Mouse (Mus musculus) CH12.LX (cell line): ENCODE data around the gene Prkab1. TPM values are rescaled to one million over a fixed set of nuclear protein-coding genes. Genes with fewer than 3 reads are reported as not detected.

Experiments
- DNase-seq: peaks from one replicate; pipeline ENCODE4 v3.0.0-alpha.2; 2013; ENCODE audit errors: extremely low read depth
- H3K27ac ChIP-seq: 2 replicates; pipeline ENCODE4 v1.5.1; 2012; ENCODE audit warnings: low read depth, mild to moderate bottlenecking, control low read depth, moderate library complexity; ENCODE audit not compliant: insufficient read depth
- H3K27me3 ChIP-seq: replicated peaks from 2 replicates; pipeline ENCODE3; 2012; ENCODE audit warnings: inconsistent platforms
- H3K36me3 ChIP-seq, 2 experiments: replicated peaks in 1 of 2; 2 replicates each; pipeline versions ENCODE3 to v1.6.1; 2012; ENCODE audit warnings: inconsistent platforms in 1 of 2, low read length in 1 of 2, mild to moderate bottlenecking in 1 of 2, mixed read lengths in 1 of 2, moderate library complexity in 1 of 2; ENCODE audit not compliant: control insufficient read depth in 1 of 2, insufficient read depth in 1 of 2
- H3K4me1 ChIP-seq, 2 experiments: 2 replicates each; pipeline ENCODE4 v1.6.1; 2012; ENCODE audit warnings: inconsistent platforms in 1 of 2, moderate library complexity in 1 of 2; ENCODE audit not compliant: insufficient read depth in 2 of 2, control insufficient read depth in 1 of 2
- H3K4me2 ChIP-seq: 2 replicates; pipeline ENCODE4 v1.6.1; 2012; ENCODE audit warnings: low read depth, mild to moderate bottlenecking, control low read depth; ENCODE audit not compliant: poor library complexity, insufficient read depth, severe bottlenecking
- H3K4me3 ChIP-seq, 3 experiments: fragments of 150-350 bp in 1 of 3; sonication (generic) in 1 of 3; replicated peaks in 1 of 3; 2 replicates each; pipeline versions ENCODE3 to v1.5.1; 2011 to 2012; ENCODE audit warnings: low read depth in 2 of 3, low read length in 2 of 3, mild to moderate bottlenecking in 2 of 3, moderate library complexity in 2 of 3, control low read depth in 1 of 3, improper control_type of control experiment in 1 of 3, inconsistent platforms in 1 of 3, mixed read lengths in 1 of 3; ENCODE audit not compliant: poor library complexity in 1 of 3
- H3K79me2 ChIP-seq: replicated peaks from 2 replicates; pipeline ENCODE4 v1.6.1; 2012; ENCODE audit warnings: mild to moderate bottlenecking, moderate library complexity; ENCODE audit not compliant: control insufficient read depth, poor library complexity, insufficient read depth, severe bottlenecking; ENCODE audit errors: extremely low read depth
- H3K9ac ChIP-seq: 2 replicates; pipeline ENCODE4 v1.6.1; 2012; ENCODE audit warnings: low read depth, mild to moderate bottlenecking, control low read depth, moderate library complexity; ENCODE audit not compliant: insufficient read depth
- H3K9me3 ChIP-seq: replicated peaks from 2 replicates; pipeline ENCODE3; 2012; ENCODE audit warnings: low read length, inconsistent platforms, mixed read lengths
- E2F4 ChIP-seq: IDR thresholded peaks from 2 replicates; pipeline ENCODE4 v1.6.1; 2011; ENCODE audit warnings: low read depth, low read length, improper control_type of control experiment; ENCODE audit not compliant: insufficient replicate concordance
- GABPA ChIP-seq: IDR thresholded peaks from 2 replicates; pipeline ENCODE4 v1.6.1; 2012; ENCODE audit warnings: low read depth, low read length, improper control_type of control experiment, inconsistent platforms; ENCODE audit not compliant: insufficient replicate concordance
- HCFC1 ChIP-seq: IDR thresholded peaks from 2 replicates; pipeline ENCODE4 v1.6.1; 2012; ENCODE audit warnings: low read depth, mild to moderate bottlenecking, inconsistent platforms, low read length, improper control_type of control experiment
- NELFE ChIP-seq: IDR thresholded peaks from 2 replicates; pipeline ENCODE4 v1.6.1; 2011; ENCODE audit warnings: low read depth, low read length, improper control_type of control experiment
- NRF1 ChIP-seq: IDR thresholded peaks from 2 replicates; pipeline ENCODE4 v1.6.1; 2014; ENCODE audit warnings: low read depth, mild to moderate bottlenecking, inconsistent platforms, low read length, improper control_type of control experiment, moderate library complexity
- POLR2A ChIP-seq: IDR thresholded peaks from 2 replicates; pipeline ENCODE4 v1.6.1; 2011; ENCODE audit warnings: low read depth, mild to moderate bottlenecking, improper control_type of control experiment, low read length
- POLR2AphosphoS2 ChIP-seq: IDR thresholded peaks from 2 replicates; pipeline ENCODE4 v1.6.1; 2011; ENCODE audit warnings: low read depth, low read length, improper control_type of control experiment
- SIN3A ChIP-seq: IDR thresholded peaks from 2 replicates; pipeline ENCODE4 v1.6.1; 2012; ENCODE audit warnings: low read length, improper control_type of control experiment, inconsistent platforms
- TBP ChIP-seq: conservative IDR thresholded peaks from 2 replicates; pipeline ENCODE4 v1.6.1; 2011; ENCODE audit warnings: low read depth, low read length, improper control_type of control experiment
- TCF12 ChIP-seq: IDR thresholded peaks from 2 replicates; pipeline ENCODE4 v1.6.1; 2014; ENCODE audit warnings: low read depth, mild to moderate bottlenecking, inconsistent platforms, low read length, improper control_type of control experiment
- ZKSCAN1 ChIP-seq: IDR thresholded peaks from 2 replicates; pipeline ENCODE4 v1.6.1; 2012; ENCODE audit warnings: low read depth, inconsistent platforms, low read length, improper control_type of control experiment, borderline replicate concordance
- ZMIZ1 ChIP-seq: IDR thresholded peaks from 2 replicates; pipeline ENCODE4 v1.6.1; 2012; ENCODE audit warnings: low read depth, mild to moderate bottlenecking, inconsistent platforms, low read length, improper control_type of control experiment
- dilution Hi-C: fragments of 300-500 bp; cut with MboI; formaldehyde crosslinking; loops from 2 replicates; pipeline ENCODE4 v1.14.3; 2020; ENCODE audit warnings: low sequenced_read_pairs; ENCODE audit not compliant: extremely low pct_unique_long_range_greater_than_20kb, extremely low pct_ligation_motif_present
- in situ Hi-C: fragments of 300-500 bp; cut with MboI; formaldehyde crosslinking; loops from 3 replicates; pipeline ENCODE4 v1.14.3; 2019; ENCODE audit warnings: low sequenced_read_pairs, low pct_ligation_motif_present, low pct_unique_long_range_greater_than_20kb, mixed read lengths
- polyA plus RNA-seq: library from polyadenylated mRNA; unstranded; fragments of >175 nt; gene quantifications from 2 replicates; pipeline ENCODE4 v1.2.1, GENCODE M21; 2012; ENCODE audit warnings: low read depth; ENCODE audit not compliant: insufficient read length
- total RNA-seq, 2 experiments: library from RNA; depleted of rRNA; stranded (reverse); fragments of 300-350 nt in 1 of 2; fragments of >200 nt in 1 of 2; gene quantifications; 2 replicates each; pipeline ENCODE4 v1.2.3; 2012 to 2014

Prkab1 gene
- total and polyA plus RNA-seq, 3 experiments: 20.1 to 26.8 (median 24.1) TPM

DNA sequence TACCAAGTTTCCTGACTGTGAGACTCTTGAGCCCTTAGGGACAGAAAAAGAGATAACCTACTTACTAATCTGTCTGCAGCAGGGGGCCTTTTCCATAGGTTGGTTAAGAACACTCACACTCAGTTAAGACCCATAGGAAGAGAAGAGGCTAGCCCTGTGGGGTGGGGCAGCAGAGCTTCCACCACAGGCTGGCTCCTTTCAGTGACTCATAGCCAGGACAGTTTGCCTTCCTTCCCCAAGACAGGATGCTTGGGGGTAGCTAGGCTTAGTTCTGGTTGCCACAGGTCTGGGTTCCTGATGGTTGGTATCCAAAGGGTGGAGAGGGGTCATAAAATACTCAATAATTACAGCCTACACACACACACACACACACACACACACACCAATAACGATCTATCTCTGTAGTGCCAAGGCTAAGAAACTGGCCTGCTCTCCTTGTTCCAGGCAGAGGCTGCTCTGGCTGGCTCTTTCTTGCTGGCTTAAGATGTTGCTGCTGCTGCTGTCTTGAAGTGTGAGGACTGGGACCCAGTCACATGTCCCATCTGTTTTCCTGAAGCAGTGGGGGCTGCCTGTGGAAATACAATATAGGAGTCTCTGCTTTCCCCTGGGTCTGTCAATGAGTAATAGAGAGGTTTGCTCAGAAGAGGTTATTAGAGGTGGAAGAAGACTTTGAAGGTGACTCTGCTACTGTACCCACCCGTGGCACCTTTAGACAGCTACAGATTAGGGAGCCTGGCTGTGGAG lies 14.3 kb downstream of the Prkab1 start:
- Histone ChIP-seq H3K4me1 (peaks cover 13 to 40% of the 10 kb centered on the region in 2 experiments; a peak in 3 of 4 replicates), H3K4me3 (no peak overlapping the region), H3K27ac (0 out of 2 replicates have a peak overlapping the region, but pooled peaks have one; percentile 25), H3K9ac (no peak overlapping the region), H3K36me3 (peaks cover 36 to 50% of the 10 kb centered on the region in 2 experiments), H3K79me2 (no peaks in the 10 kb centered on the region), H3K4me2 (no peak overlapping the region), H3K9me3 (no peaks in the 10 kb centered on the region), H3K27me3 (no peaks in the 10 kb centered on the region)
- TF ChIP-seq NELFE (no peak), POLR2AphosphoS2 (peak; percentile 53; the same call in 1 of the 2 replicates)
- dilution Hi-C loops (no loop called here), in situ Hi-C loops (no loop called here)
- DNase-seq: no peak

DNA sequence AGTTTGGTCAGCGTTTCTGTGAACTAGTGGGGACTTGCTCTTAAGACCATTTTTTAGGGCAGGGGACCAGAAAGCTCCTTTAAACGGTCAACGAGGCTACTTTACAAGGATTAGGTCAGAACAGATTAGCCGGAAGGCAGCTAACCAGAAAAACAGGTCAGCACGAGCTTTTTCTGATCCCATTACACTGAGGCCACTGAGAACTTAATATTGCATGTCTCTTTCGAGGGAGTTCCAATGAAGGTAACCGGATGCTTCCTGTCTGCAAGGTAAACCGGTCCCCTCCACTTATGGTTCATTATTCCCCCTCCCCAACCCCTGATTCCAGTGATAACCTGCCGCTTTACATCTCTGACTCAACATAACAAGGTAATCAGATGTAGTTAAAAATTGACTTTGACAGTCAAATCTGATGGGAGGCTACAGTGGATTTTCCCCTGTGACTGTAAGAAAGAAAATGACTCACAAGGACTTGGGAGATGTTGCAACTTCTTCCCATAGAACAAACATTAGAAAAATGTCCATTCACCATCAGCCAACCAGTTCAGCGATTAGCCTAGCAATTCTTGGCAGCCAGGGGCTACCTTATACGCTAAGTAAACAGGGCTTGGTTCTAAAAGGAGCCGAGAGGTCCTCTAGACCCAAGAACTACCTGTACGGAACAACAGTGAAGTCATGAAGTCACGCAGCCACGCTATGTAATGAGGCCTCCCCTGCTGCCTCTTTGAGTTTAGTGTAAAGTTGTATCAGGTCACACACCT lies 15.0 kb downstream of the Prkab1 start:
- Histone ChIP-seq H3K4me1 (peaks cover 13 to 40% of the 10 kb centered on the region in 2 experiments; a peak in 3 of 4 replicates), H3K9me3 (no peaks in the 10 kb centered on the region), H3K27ac (0 out of 2 replicates have a peak overlapping the region, but pooled peaks have one; percentile 25), H3K27me3 (no peaks in the 10 kb centered on the region), H3K9ac (no peak overlapping the region), H3K4me3 (no peak overlapping the region), H3K4me2 (no peak overlapping the region), H3K79me2 (no peaks in the 10 kb centered on the region), H3K36me3 (peaks cover 28 to 49% of the 10 kb centered on the region in 2 experiments)
- no peak for DNase-seq
- dilution Hi-C loops (no loop called here), in situ Hi-C loops (no loop called here)
- TF ChIP-seq POLR2AphosphoS2 (no peak), ZKSCAN1 (no peak), E2F4 (no peak), NRF1 (no peak), GABPA (no peak), TBP (no peak), POLR2A (no peak), TCF12 (no peak), HCFC1 (no peak), ZMIZ1 (no peak), SIN3A (no peak)
